Mouse (Mus musculus): ENCODE data around the gene Gm20909.
"Not testable (repeated sequence)": the region's sequence is repeated elsewhere in the genome, so short reads cannot be mapped to it uniquely, and the experiment has no call there.

Gene Gm20909

GRCm38 (mm10) chrY:21164270-21164669 lies at the start of gene Gm20909:
Gene Gm20909 (plus strand): TSS chrY:21164570.
- not testable (repeated sequence) for DNase-seq (ENCODE audit: low spot score in 2 of 2)
